Mouse (Mus musculus) kidney, postnatal 25 days (tissue): ENCODE results near the gene Snx27.

Experiments used
- DNase-seq, 2 experiments: peaks; one replicate each; pipeline ENCODE4 v3.0.0; 2021; ENCODE audit warnings: mixed read lengths in 2 of 2

Snx27 gene

DNA sequence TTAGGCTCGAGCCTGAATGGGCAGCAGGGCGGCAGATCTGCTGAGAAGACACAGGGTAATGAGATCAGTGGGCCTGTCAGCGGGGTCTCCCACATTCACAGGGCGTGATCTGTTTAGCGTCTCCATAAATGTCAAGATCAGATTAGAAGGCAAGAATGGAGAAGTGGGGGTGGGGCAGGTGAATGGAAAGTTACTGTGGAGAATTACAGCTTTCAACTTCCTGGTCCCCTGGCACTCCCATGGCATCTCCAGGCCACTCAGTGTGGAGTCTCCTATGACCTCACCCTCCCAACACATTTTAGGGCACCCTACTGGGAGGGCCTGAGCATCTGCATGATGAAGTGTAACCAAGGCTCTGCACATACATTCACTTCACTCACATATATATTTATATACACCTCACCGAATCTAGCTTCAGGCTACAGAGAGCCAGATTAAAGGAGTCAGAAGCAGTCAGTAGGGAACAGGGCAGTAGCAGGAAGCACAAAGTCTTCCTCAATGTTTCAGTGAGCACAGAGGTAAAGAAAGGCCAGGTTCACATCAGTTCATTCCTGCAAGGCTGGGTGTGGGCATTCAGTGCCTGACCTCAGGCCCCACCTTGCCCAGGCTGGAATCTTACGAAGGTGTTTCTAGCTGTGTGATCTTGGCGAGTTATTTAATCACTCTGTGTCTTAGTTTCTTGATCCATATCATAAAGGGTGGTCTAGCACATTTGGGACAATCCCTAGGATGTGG lies 106.0 kb downstream of the Snx27 start:
- DNase-seq = peak; percentile 51 to 56

DNA sequence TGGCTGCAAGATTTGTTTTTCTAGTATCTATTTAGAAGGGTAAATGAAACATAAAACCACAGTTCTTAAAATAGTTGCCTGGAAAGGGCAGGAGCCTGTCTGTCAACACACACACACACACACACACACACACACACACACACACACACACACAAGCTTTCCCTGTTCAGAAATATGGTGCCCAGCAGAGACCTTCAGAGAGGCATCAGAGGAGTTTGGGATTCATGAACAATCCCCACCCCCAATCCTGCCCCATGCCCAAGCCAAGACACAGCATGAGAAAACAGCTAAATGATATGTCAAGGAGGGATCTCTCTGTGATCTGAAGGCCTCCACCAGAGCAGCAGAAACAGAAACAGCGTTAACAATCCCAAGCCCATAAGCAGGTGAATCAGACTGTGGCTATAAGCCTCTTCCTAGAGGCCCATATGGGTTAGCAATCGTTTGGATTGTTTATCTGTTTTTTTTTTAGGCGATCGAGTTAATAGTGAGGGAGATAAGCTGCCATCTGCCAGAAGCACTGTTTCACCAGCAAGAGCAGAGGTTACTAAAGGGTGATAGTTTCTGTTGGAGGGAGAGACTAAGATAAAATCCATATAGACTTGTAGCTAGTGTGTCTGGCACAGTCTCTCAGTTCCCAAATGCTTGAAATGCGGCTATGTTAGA lies 108.8 kb downstream of the Snx27 start:
- DNase-seq = no peak

DNA sequence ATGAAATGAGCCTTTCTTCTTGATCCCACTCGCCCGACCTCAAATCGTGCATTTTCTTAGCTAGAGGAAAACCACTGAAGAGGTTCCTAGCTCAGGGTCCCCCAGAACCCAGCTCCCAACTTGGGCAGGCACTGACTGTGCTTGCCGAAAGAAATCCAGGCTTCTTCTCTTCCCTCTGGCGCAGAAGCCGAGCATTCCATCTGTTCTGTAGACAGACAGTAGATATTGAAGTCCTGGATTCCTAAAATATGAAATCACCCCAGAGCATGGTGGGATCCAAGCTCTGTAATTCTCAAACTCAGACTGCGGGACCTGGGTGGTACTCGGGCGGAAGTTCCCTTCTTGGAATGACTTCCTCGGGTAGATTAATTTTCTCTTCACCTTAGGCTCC lies 109.4 kb downstream of the Snx27 start:
- DNase-seq = no peak

DNA sequence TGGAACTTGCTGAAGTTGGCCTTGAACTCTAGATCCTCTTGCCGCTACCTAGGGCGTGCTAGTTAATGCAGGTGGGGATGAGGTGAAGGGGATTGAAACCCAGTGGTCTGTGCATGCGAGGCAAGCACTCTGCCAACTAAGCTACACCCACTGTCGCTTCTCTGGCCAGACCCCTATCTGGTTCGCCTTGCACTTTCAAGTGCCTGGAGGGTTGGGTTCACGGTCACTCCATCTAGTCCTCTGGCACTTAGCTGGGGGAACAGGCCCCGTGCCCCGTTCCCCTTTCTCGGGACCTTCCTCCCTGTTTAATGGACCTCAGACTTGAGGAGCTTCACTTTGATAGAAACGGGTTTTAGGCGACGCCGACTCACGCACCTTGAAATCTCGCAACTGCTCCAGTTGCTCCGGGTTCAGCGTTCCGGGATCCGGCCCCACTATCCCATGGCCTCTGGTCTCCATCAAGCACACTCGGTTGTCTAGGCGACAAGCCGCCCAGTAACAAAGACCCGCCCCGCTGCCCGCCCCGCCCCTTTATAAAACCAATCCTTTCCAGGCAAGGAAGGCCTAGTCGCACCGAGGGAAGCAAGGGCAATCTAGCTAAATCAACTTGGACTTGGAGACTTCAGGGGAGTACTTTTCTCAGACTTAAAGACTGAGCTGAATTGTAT lies 109.9 kb downstream of the Snx27 start:
- peak; percentile 35 to 63 for DNase-seq

DNA sequence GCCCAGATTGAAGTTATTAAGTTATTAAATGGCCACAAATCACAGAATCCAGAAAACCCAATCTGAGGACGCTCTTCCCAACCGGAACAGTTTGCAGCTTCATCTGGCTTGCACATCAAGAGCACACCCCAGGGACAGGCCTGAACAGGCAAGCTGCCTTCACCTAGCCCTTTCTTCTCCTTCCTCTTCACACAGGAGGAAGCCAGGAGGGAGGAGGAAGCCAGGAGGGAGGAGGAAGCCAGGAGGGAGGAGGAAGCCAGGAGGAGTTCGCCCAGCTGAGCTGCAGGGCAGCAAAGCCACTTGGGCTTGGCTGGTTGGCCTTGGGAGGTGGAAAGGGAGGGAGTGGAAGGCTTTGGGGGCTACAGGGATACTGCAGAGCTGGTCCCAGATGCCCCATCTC lies 113.6 kb downstream of the Snx27 start:
- no peak for DNase-seq

DNA sequence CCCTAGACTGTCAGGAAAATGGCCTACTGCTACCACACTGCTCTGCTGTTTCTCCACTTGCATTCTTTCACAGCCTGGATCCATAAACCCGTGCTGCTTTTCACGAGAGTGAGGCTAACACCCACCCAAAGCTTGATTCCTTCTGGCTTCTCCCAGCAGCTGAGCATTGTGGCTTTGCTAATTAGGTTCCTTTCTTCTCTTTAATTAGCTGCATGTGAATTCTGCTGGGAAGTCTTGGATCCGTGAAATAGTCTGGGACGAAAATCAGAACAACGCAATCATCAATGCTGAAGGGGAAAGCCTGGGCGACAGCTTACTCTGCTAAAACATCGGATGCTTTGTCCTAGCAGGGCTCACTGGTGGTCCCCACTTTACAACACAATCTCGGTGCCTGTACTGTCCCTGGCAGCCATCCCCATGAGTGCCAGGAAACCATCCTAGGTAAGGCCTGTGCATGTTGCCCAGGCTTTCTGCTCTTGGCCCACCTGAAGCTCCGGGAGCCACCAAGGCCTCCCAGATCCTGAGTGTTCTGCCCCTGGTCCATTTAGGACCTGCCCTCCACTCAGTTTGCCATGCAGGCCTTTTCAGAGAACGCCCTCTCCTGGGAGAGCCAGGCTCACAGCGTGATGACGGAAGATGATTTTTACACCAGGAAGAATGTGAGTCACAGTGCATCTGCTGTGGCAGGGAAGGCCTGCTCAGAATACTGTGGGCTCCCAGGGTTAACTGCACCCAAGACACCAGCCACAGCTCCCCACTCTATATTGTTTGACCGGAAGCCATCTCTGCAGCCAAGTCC lies 116.7 kb downstream of the Snx27 start:
- DNase-seq = no peak

DNA sequence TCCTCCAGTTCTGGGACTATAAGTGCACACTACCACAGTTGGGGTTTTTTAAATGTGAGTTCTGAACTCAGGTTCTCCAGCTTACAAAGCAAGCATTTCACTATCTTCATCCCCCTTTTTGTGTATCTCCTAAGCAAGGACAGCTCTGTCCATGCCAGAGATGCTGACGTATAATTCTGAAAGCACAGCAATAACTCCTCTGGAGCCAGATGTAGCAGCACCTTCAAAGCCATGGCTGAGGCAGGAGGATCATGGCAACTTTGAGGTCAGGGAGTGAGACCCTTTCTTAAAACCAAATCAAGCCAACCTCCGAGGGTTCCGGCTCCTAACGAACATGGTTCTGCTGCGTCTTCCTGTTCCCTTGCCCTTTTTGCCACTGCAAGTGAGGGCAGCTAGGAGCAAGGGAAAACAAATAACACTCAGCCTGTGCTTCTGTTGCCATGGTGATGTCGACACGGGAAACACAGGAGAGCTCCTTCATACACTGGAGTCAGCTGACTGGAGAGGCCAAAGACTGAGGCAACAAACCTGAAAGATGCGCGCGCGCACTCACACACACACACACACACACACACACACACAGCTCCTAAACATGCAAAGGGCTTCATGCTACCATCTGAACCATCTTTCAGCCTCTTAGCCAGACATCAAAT lies 118.5 kb downstream of the Snx27 start:
- DNase-seq = no peak

DNA sequence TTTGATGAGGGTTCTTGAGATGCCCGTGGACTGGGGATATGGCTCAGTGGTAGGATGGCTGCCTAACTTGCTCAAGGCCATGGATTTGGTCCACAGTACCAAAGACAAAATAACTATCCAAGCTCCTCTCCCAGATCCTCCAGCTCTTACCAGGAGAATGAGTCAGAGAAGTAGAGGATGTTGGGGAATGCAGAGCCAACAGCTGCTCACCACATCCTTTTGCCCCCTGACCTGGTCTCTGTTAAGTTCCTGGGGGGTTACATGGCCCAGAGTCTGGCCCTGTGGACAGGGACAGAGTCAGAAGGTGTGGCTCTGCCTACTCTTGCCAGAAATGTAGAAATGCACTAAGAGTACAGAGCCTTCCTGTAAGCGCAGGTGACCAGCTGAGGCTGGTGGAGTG lies 122.7 kb downstream of the Snx27 start:
- no peak for DNase-seq

DNA sequence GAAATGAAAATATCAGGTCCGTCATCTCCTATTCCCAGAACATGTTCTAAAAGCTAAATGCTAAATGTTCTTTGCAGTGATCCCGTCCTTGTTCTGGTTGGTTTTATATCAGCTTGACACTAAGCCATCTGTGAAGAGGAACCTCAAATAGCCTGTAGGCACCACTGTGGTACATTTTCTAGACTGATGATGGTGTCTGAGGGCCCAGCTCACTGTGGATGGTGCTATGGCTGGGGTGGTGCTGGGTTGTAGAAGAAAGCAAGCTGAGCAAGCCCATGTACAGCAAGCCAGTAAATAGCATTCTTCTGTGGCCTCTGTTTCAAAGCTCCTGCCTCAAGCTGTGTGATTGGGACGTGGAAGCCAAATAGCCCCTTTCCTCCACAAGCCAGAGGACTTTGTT lies 125.5 kb downstream of the Snx27 start:
- no peak for DNase-seq

DNA sequence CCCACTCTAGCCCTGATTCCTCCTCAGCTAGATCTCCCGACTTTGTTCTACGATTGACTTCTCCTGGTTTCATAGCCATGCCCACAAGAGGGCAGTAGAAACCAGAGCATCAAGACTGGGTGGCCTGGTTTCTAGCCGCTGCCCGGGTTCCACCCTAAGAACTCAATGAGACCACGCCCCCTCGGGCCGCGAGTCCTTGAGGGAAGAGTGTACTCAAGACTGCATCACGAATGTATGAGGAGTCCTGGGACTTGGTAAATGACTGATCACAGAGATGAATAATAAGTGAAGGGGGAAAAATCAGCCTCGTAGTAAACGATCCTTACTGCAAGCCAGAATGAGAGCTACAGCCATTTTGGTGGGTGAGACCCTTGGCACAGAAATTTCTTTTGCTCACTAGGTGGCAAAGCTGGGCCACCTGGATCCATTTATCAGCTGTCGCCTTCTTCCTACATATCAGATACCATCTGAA lies 126.0 kb downstream of the Snx27 start:
- peak; percentile 87 for DNase-seq

DNA sequence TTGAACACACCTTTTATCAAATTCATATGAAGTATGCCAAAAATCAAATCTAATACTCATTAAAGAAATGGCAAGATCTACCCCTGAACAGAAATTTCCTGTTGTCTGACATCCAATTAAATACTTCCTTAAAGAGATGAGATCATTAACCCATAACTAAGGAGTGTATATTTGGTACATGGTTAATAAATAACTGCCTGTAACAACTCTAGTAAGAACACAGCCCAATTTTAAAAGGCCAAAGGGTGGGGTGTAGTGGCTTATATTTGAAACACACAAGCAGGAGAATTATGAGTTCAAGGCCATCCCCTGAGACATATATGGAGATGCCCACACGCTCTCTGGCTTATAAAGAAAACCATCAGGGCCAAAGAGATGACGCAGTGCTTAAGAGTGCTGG lies 133.1 kb downstream of the Snx27 start:
- DNase-seq = no peak
